Mouse (Mus musculus) urinary bladder, adult 2 months (tissue): Measurements from ENCODE around the gene Zfp365. TPM values are rescaled to one million over a fixed set of nuclear protein-coding genes. Genes with fewer than 3 reads are reported as not detected.

Source experiments
- DNase-seq: peaks from one replicate; pipeline ENCODE4 v3.0.0; 2022; ENCODE audit warnings: low spot score
- polyA plus RNA-seq: library from polyadenylated mRNA; depleted of rRNA; stranded (reverse); fragments of >200 nt; gene quantifications from 2 replicates; pipeline ENCODE4 v1.2.3, GENCODE M21; 2012

Zfp365 gene
- polyA plus RNA-seq, 1 experiment = 0.80 TPM

GRCm38 (mm10) chr10:67906063-67906462 lies 6.4 kb downstream of the Zfp365 start:
- no peak for DNase-seq

GRCm38 (mm10) chr10:67903387-67903786 lies 9.1 kb downstream of the Zfp365 start:
- no peak for DNase-seq

- DNase-seq = no peak
These were observed 11.3 kb downstream of the Zfp365 start for GRCm38 (mm10) chr10:67901179-67901578.

GRCm38 (mm10) chr10:67898949-67899675 lies 13.3 kb downstream of the Zfp365 start:
- no peak for DNase-seq

GRCm38 (mm10) chr10:67898355-67898935 lies 14.0 kb downstream of the Zfp365 start:
- DNase-seq = no peak

GRCm38 (mm10) chr10:67897281-67897680 lies 15.2 kb downstream of the Zfp365 start:
- no peak for DNase-seq

GRCm38 (mm10) chr10:67894683-67895082 lies 17.8 kb downstream of the Zfp365 start:
- no peak for DNase-seq

GRCm38 (mm10) chr10:67894059-67894458 lies 18.4 kb downstream of the Zfp365 start:
- DNase-seq = no peak

- no peak for DNase-seq
These were observed 19.2 kb downstream of the Zfp365 start for GRCm38 (mm10) chr10:67893226-67893625.

- DNase-seq = no peak
These were observed 21.3 kb downstream of the Zfp365 start for GRCm38 (mm10) chr10:67891126-67891525.

- no peak for DNase-seq
These were observed 24.5 kb downstream of the Zfp365 start for GRCm38 (mm10) chr10:67887971-67888370.

GRCm38 (mm10) chr10:67880692-67881091 lies 31.8 kb downstream of the Zfp365 start:
- no peak for DNase-seq

GRCm38 (mm10) chr10:67871811-67872210 lies 40.7 kb downstream of the Zfp365 start:
- DNase-seq = no peak

- no peak for DNase-seq
These were observed 44.2 kb downstream of the Zfp365 start for GRCm38 (mm10) chr10:67868234-67868633.

GRCm38 (mm10) chr10:67865841-67866240 lies 46.6 kb downstream of the Zfp365 start:
- DNase-seq = no peak

- no peak for DNase-seq
These were observed 47.4 kb downstream of the Zfp365 start for GRCm38 (mm10) chr10:67865063-67865462.

GRCm38 (mm10) chr10:67862331-67862730 lies 50.1 kb downstream of the Zfp365 start:
- no peak for DNase-seq

- DNase-seq = no peak
These were observed 53.6 kb downstream of the Zfp365 start for GRCm38 (mm10) chr10:67858878-67859277.

GRCm38 (mm10) chr10:67857561-67857906 lies 54.9 kb downstream of the Zfp365 start:
- no peak for DNase-seq

GRCm38 (mm10) chr10:67856791-67857560 lies 55.5 kb downstream of the Zfp365 start:
- DNase-seq = no peak

GRCm38 (mm10) chr10:67855760-67856159 lies 56.7 kb downstream of the Zfp365 start:
- DNase-seq = no peak

- no peak for DNase-seq
These were observed 60.1 kb downstream of the Zfp365 start for GRCm38 (mm10) chr10:67852411-67852810.

- DNase-seq = no peak
These were observed 61.4 kb downstream of the Zfp365 start for GRCm38 (mm10) chr10:67851079-67851478.
